In the genomic region with DNA sequence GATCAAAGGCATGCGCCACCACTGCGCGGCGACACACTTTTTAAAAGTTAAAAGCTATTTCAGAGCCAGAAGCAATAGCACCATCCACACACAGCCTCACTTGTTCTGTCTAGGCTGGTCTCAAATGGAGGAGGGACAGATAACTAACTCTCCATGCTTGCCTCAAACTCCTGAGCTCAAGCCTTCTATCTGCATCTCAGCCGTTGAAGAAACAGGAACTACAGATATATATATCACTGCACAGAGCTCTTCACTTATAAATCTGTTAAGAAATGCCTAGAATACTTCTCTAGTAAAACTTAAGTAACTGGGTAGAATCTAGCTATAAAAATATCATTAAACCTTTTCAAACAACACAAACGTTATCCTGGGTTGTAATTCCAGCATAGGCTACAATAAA, we compare ENCODE assay signal across 26 mouse cellular contexts. TPM values are rescaled to one million over a fixed set of nuclear protein-coding genes. Genes with fewer than 3 reads are reported as not detected.
DNase-seq lines count a peak whose midpoint lies in the region; ATAC-seq lines count a peak whose summit lies in the region.
"Had no signal": no experiment of that assay in that cellular context is flagged by ENCODE, and none has a peak within 500 bp of the region (broad histone marks: within the 10 kb centered on the region; RNA-seq: fewer than 3 reads in every experiment).

No protein-coding gene starts in this region.

- peaks cover 43% of the 10 kb centered on the region; the same call in 1 of the 2 replicates for H3K36me3 ChIP-seq in heart, embryonic 12.5 days
- peaks cover 5% of the 10 kb centered on the region; the same call in 1 of the 2 replicates for H3K36me3 ChIP-seq in liver, embryonic 16.5 days (ENCODE audit: control insufficient read depth, insufficient read depth)
- peaks cover 18% of the 10 kb centered on the region for H3K36me3 ChIP-seq in midbrain, embryonic 13.5 days

- WGBS in heart, embryonic 12.5 days = 87% methylated on average over 6 of the region's 6 CpGs
- WGBS in liver, embryonic 16.5 days (ENCODE audit: insufficient replicate concordance) = 74% methylated on average over 6 of the region's 6 CpGs
- 93% methylated on average over 6 of the region's 6 CpGs for WGBS in midbrain, embryonic 13.5 days

- no peak for ATAC-seq in heart, embryonic 12.5 days (ENCODE audit: insufficient number of reproducible peaks, low FRiP score)
- no peak for ATAC-seq in liver, embryonic 16.5 days (ENCODE audit: low read depth)
- ATAC-seq in common myeloid progenitor, adult 5-6 weeks (replicated peaks; ENCODE audit: low read depth, poor library complexity, severe bottlenecking) = peak; percentile 48; the same call in 1 of the 2 replicates
- ATAC-seq in midbrain, embryonic 13.5 days = no peak
- ATAC-seq: CD4-positive, CD25-positive, alpha-beta regulatory T cell, adult 4 months; forebrain, embryonic 14.5 days had no signal

- DNase-seq in heart, adult 11 months = peak; percentile 79
- DNase-seq in liver = no peak
- DNase-seq in layer of hippocampus, adult 8-10 months (ENCODE audit: low spot score in 2 of 2) = no peak
- DNase-seq: adrenal gland, adult 2 months; adrenal gland, postnatal 25 days; B cell, adult 2 months; cerebellum, adult 2 months; cerebellum, postnatal 10 days; embryo, embryonic 11 days; gastrocnemius, adult 2 months; gastrocnemius, postnatal 25 days; heart, adult 18-20 months; heart, postnatal 14 days had no signal

- no peak overlapping the region for H3K4me3 ChIP-seq in heart, embryonic 12.5 days
- H3K4me3 ChIP-seq in liver, embryonic 16.5 days (ENCODE audit: low read depth, low read length) = no peak overlapping the region
- no peak overlapping the region for H3K4me3 ChIP-seq in midbrain, embryonic 13.5 days (replicated peaks)
- H3K4me3 ChIP-seq: embryonic facial prominence, embryonic 15.5 days; erythroblast, embryonic 14.5 days; forebrain, embryonic 10.5 days; gastrocnemius, adult 2 months; heart, embryonic 10.5 days; heart, embryonic 15.5 days had no signal

- H3K9me3 ChIP-seq in heart, embryonic 12.5 days (replicated peaks) = no peaks in the 10 kb centered on the region
- H3K9me3 ChIP-seq in liver, embryonic 16.5 days (replicated peaks; ENCODE audit: control insufficient read depth, low read length) = no peaks in the 10 kb centered on the region
- no peaks in the 10 kb centered on the region for H3K9me3 ChIP-seq in midbrain, embryonic 13.5 days
- H3K9me3 ChIP-seq: embryonic facial prominence, embryonic 15.5 days; forebrain, embryonic 10.5 days; heart, embryonic 10.5 days; heart, embryonic 15.5 days had no signal

- no peak overlapping the region for H3K9ac ChIP-seq in heart, embryonic 12.5 days
- H3K9ac ChIP-seq in liver, embryonic 16.5 days (ENCODE audit: low read depth, low read length) = no peak overlapping the region
- H3K9ac ChIP-seq in midbrain, embryonic 13.5 days (replicated peaks) = no peak overlapping the region
- H3K9ac ChIP-seq: embryonic facial prominence, embryonic 15.5 days; heart, embryonic 15.5 days; hindbrain, embryonic 14.5 days had no signal

- H3K27me3 ChIP-seq in heart, embryonic 12.5 days (replicated peaks) = no peaks in the 10 kb centered on the region
- no peaks in the 10 kb centered on the region for H3K27me3 ChIP-seq in liver, embryonic 16.5 days (ENCODE audit: control insufficient read depth, insufficient read depth, low read depth, low read length)
- H3K27me3 ChIP-seq in midbrain, embryonic 13.5 days = no peaks in the 10 kb centered on the region
- H3K27me3 ChIP-seq: embryonic facial prominence, embryonic 15.5 days; heart, embryonic 15.5 days had no signal

- no peak overlapping the region for H3K27ac ChIP-seq in heart, embryonic 12.5 days (ENCODE audit: poor library complexity, severe bottlenecking)
- peak overlapping the region; percentile 25; the same call in 1 of the 2 replicates for H3K27ac ChIP-seq in liver, embryonic 16.5 days (ENCODE audit: low read length)
- H3K27ac ChIP-seq in midbrain, embryonic 13.5 days = no peak overlapping the region
- H3K27ac ChIP-seq: embryonic facial prominence, embryonic 15.5 days; forebrain, embryonic 10.5 days; gastrocnemius, adult 2 months; heart, embryonic 10.5 days; heart, embryonic 15.5 days; hindbrain, embryonic 14.5 days had no signal

- H3K4me1 ChIP-seq in heart, embryonic 12.5 days (replicated peaks) = peaks cover 19% of the 10 kb centered on the region
- H3K4me1 ChIP-seq in liver, embryonic 16.5 days (ENCODE audit: control insufficient read depth, low read depth, low read length) = peaks cover 18% of the 10 kb centered on the region
- H3K4me1 ChIP-seq in midbrain, embryonic 13.5 days (replicated peaks) = peaks cover 18% of the 10 kb centered on the region

- no peak overlapping the region for H3K4me2 ChIP-seq in heart, embryonic 12.5 days
- H3K4me2 ChIP-seq in liver, embryonic 16.5 days (ENCODE audit: low read depth, low read length) = no peak overlapping the region
- no peak overlapping the region for H3K4me2 ChIP-seq in midbrain, embryonic 13.5 days (replicated peaks)
- H3K4me2 ChIP-seq: embryonic facial prominence, embryonic 15.5 days; heart, embryonic 15.5 days; hindbrain, embryonic 14.5 days had no signal

RNA-seq across cellular contexts. Expression of gene Ythdf2, which starts 17.7 kb away (rescaled TPM):
- 77.1 and 80.1 TPM in 2 replicates for polyA plus RNA-seq in heart, embryonic 12.5 days (2016; fragmentation: Nextera tagmentation; extraction: Ambion mirVana)
- 24.9 and 28.5 TPM in 2 replicates for polyA plus RNA-seq in liver, embryonic 16.5 days (2015; fragmentation: Nextera tagmentation; extraction: Ambion mirVana)
- 61.5 and 70.9 TPM in 2 replicates for total RNA-seq in common myeloid progenitor, adult 5-6 weeks (2017)
- polyA plus RNA-seq in midbrain, embryonic 13.5 days (2015; fragmentation: Nextera tagmentation; extraction: Ambion mirVana) = 146 and 149 TPM in 2 replicates
- 10 to 100 TPM; 45.4 to 48.3 (median 46.8) TPM for total RNA-seq in layer of hippocampus, adult 8-10 months (2022)

RNA-seq across cellular contexts. Expression of gene Oprd1, which starts 50.1 kb away (rescaled TPM):
- 1.3 and 1.5 TPM in 2 replicates for polyA plus RNA-seq in heart, embryonic 12.5 days (2016; fragmentation: Nextera tagmentation; extraction: Ambion mirVana)
- polyA plus RNA-seq in liver, embryonic 16.5 days (2015; fragmentation: Nextera tagmentation; extraction: Ambion mirVana) = 0.02 and 0.04 TPM in 2 replicates
- total RNA-seq in common myeloid progenitor, adult 5-6 weeks (2017) = not detected in 2 replicates
- 0.09 and 0.24 TPM in 2 replicates for polyA plus RNA-seq in midbrain, embryonic 13.5 days (2015; fragmentation: Nextera tagmentation; extraction: Ambion mirVana)
- 10 to 100 TPM in 3 of 4 experiments, 1 to 10 TPM in 1; 9.2 to 13.4 (median 11.9) TPM for total RNA-seq in layer of hippocampus, adult 8-10 months (2022)
- total RNA-seq: gastrocnemius, adult 2 months; gastrocnemius, postnatal 25 days; hematopoietic stem cell, adult 5-6 weeks had no signal
- polyA plus RNA-seq: CD4-positive, CD25-positive, alpha-beta regulatory T cell, adult 4 months; erythroblast, embryonic 14.5 days; forebrain, embryonic 10.5 days had no signal
